Mouse (Mus musculus): Measurements from ENCODE around the gene Sap18b.
"Not testable (repeated sequence)": the region's sequence is repeated elsewhere in the genome, so short reads cannot be mapped to it uniquely, and the experiment has no call there.

The Sap18b gene

GRCm38 (mm10) chr8:95825162-95825561 is at the start of gene Sap18b:
Sap18b (plus strand) TSS chr8:95825346.
- not testable (repeated sequence) for DNase-seq (ENCODE audit: low read depth, low spot score)

- no peak for DNase-seq (ENCODE audit: low read depth, low spot score)
Observed at GRCm38 (mm10) chr8:95781085-95781484, 44.1 kb upstream of the Sap18b start.

GRCm38 (mm10) chr8:95781775-95782174 is 43.4 kb upstream of the Sap18b start:
- no peak for DNase-seq (ENCODE audit: low read depth, low spot score)

GRCm38 (mm10) chr8:95782628-95783027 is 42.5 kb upstream of the Sap18b start:
- DNase-seq (ENCODE audit: low read depth, low spot score): no peak

GRCm38 (mm10) chr8:95785591-95785990 is 39.6 kb upstream of the Sap18b start:
- DNase-seq (ENCODE audit: low read depth, low spot score): no peak

GRCm38 (mm10) chr8:95795333-95796061 is 29.6 kb upstream of the Sap18b start:
- DNase-seq (ENCODE audit: low read depth, low spot score): not testable (repeated sequence)

GRCm38 (mm10) chr8:95799117-95799516 is 26.0 kb upstream of the Sap18b start:
- no peak for DNase-seq (ENCODE audit: low read depth, low spot score)

- DNase-seq (ENCODE audit: low read depth, low spot score): no peak
Observed at GRCm38 (mm10) chr8:95799891-95800290, 25.3 kb upstream of the Sap18b start.

- DNase-seq (ENCODE audit: low read depth, low spot score): no peak
Observed at GRCm38 (mm10) chr8:95800353-95800752, 24.8 kb upstream of the Sap18b start.

- no peak for DNase-seq (ENCODE audit: low read depth, low spot score)
Observed at GRCm38 (mm10) chr8:95801476-95802064, 23.6 kb upstream of the Sap18b start.

- no peak for DNase-seq (ENCODE audit: low read depth, low spot score)
Observed at GRCm38 (mm10) chr8:95802231-95802630, 22.9 kb upstream of the Sap18b start.

GRCm38 (mm10) chr8:95805482-95805881 is 19.7 kb upstream of the Sap18b start:
- no peak for DNase-seq (ENCODE audit: low read depth, low spot score)

- peak; percentile 7 for DNase-seq (ENCODE audit: low read depth, low spot score)
Observed at GRCm38 (mm10) chr8:95806461-95807191, 18.5 kb upstream of the Sap18b start.

- peak; percentile 99 for DNase-seq (ENCODE audit: low read depth, low spot score)
Observed at GRCm38 (mm10) chr8:95807331-95807843, 17.8 kb upstream of the Sap18b start, which contains the start of gene Cnot1. Cnot1 (minus strand) TSS chr8:95807464.

GRCm38 (mm10) chr8:95807861-95808260 is 17.3 kb upstream of the Sap18b start:
- peak; percentile 94 for DNase-seq (ENCODE audit: low read depth, low spot score)

- no peak for DNase-seq (ENCODE audit: low read depth, low spot score)
Observed at GRCm38 (mm10) chr8:95808631-95809030, 16.5 kb upstream of the Sap18b start.

GRCm38 (mm10) chr8:95809116-95809515 is 16.0 kb upstream of the Sap18b start:
- DNase-seq (ENCODE audit: low read depth, low spot score): no peak

GRCm38 (mm10) chr8:95810184-95810591 is 15.0 kb upstream of the Sap18b start:
- DNase-seq (ENCODE audit: low read depth, low spot score): no peak

GRCm38 (mm10) chr8:95816044-95816708 is 9.0 kb upstream of the Sap18b start:
- DNase-seq (ENCODE audit: low read depth, low spot score): no peak

- DNase-seq (ENCODE audit: low read depth, low spot score): no peak
Observed at GRCm38 (mm10) chr8:95817597-95817996, 7.5 kb upstream of the Sap18b start.

GRCm38 (mm10) chr8:95818211-95818610 is 6.9 kb upstream of the Sap18b start:
- no peak for DNase-seq (ENCODE audit: low read depth, low spot score)

GRCm38 (mm10) chr8:95821266-95821665 is 3.9 kb upstream of the Sap18b start:
- DNase-seq (ENCODE audit: low read depth, low spot score): no peak
